In the genomic region with DNA sequence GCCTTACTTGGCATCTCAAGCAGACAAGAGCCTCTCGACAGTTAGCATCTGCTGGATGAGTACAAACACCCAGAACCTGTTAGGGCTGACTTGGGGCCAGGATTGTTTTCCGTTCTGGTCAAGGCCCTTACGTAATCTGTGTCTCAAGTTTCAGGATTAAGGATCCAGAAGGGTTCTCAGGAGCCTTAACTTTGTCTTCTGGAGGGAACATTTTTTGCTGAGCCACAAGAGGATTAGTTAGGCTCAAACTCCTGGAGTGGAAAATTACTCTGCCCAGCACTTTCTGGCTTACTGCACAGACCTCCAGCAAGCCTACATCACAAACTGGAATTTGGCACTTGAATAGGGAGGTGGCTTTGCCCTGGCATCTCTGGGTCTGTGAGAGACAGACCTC, we compare ENCODE assay signal across 16 mouse cellular contexts. TPM values are rescaled to one million over a fixed set of nuclear protein-coding genes. Genes with fewer than 3 reads are reported as not detected.
A peak's percentile ranks its signal among the peaks of the same experiment; 100 is the strongest.
DNase-seq lines count a peak whose midpoint lies in the region; ATAC-seq and TF ChIP-seq lines count a peak whose summit lies in the region.
"Had no signal": no experiment of that assay in that cellular context is flagged by ENCODE, and none has a peak within 500 bp of the region (broad histone marks: within the 10 kb centered on the region; RNA-seq: fewer than 3 reads in every experiment).

No protein-coding gene starts in this region.

- no peaks in the 10 kb centered on the region for H3K9me3 ChIP-seq in kidney, embryonic 16.5 days (ENCODE audit: low read length)
- H3K9me3 ChIP-seq in forebrain, embryonic 11.5 days (ENCODE audit: control insufficient read depth, low read length): no peaks in the 10 kb centered on the region
- H3K9me3 ChIP-seq in forebrain, embryonic 16.5 days (ENCODE audit: control insufficient read depth, low read length): no peaks in the 10 kb centered on the region
- H3K9me3 ChIP-seq: liver, embryonic 15.5 days; midbrain, embryonic 12.5 days; stomach, embryonic 15.5 days had no signal

- H3K4me1 ChIP-seq in brown adipose tissue, adult 24 weeks (ENCODE audit: control insufficient read depth, insufficient read depth, insufficient read length, low read length): peaks cover 12% of the 10 kb centered on the region; the same call in 1 of the 2 replicates
- 0 out of 2 replicates have a peak, but pooled peaks cover 7% of the 10 kb centered on the region for H3K4me1 ChIP-seq in kidney, embryonic 16.5 days (ENCODE audit: insufficient read depth, low read length)
- H3K4me1 ChIP-seq in forebrain, embryonic 11.5 days (replicated peaks; ENCODE audit: control insufficient read depth, insufficient read depth, low read length): no peaks in the 10 kb centered on the region
- H3K4me1 ChIP-seq in forebrain, embryonic 16.5 days (replicated peaks; ENCODE audit: control insufficient read depth, insufficient read depth, low read length): no peaks in the 10 kb centered on the region
- H3K4me1 ChIP-seq: midbrain, embryonic 12.5 days; stomach, embryonic 15.5 days had no signal

- H3K27me3 ChIP-seq in kidney, embryonic 16.5 days (ENCODE audit: insufficient read depth, low read length): no peaks in the 10 kb centered on the region
- H3K27me3 ChIP-seq in forebrain, embryonic 11.5 days (ENCODE audit: control insufficient read depth, insufficient read depth, low read length): no peaks in the 10 kb centered on the region
- no peaks in the 10 kb centered on the region for H3K27me3 ChIP-seq in forebrain, embryonic 16.5 days (replicated peaks; ENCODE audit: control insufficient read depth, insufficient read depth, low read length)
- H3K27me3 ChIP-seq: CH12.LX; liver, embryonic 15.5 days; midbrain, embryonic 12.5 days; stomach, embryonic 15.5 days had no signal

- DNase-seq in layer of hippocampus, adult 2 months (ENCODE audit: low spot score in 2 of 2): no peak
- no peak for DNase-seq in layer of hippocampus, adult 11-12 months (ENCODE audit: low spot score)
- peak; percentile 87 for DNase-seq in lung, postnatal 25 days (ENCODE audit: low spot score)
- DNase-seq in forebrain, embryonic 11.5 days (ENCODE audit: low spot score): no peak
- DNase-seq: cerebellum, adult 8-10 months; embryo, embryonic 11 days; layer of hippocampus, adult 9-11 months; thymus, postnatal 25 days had no signal

- ATAC-seq in kidney, embryonic 16.5 days (ENCODE audit: low FRiP score, low TSS enrichment): no peak
- ATAC-seq in forebrain, embryonic 11.5 days (replicated peaks; ENCODE audit: low FRiP score): no peak
- ATAC-seq in forebrain, embryonic 16.5 days: no peak

- 60% methylated on average over 3 of the region's 3 CpGs for WGBS in kidney, embryonic 16.5 days
- whole genome bisulfite sequencing in forebrain, embryonic 11.5 days: 80% methylated on average over 3 of the region's 3 CpGs
- 77% methylated on average over 3 of the region's 3 CpGs for WGBS in forebrain, embryonic 16.5 days

- H3K27ac ChIP-seq in layer of hippocampus, adult 2 months: peak overlapping the region; percentile 62; the same call in 1 of the 2 replicates
- peak overlapping the region; percentile 65 for H3K27ac ChIP-seq in brown adipose tissue, adult 24 weeks (replicated peaks; ENCODE audit: low read depth, low read length)
- H3K27ac ChIP-seq in kidney, embryonic 16.5 days (ENCODE audit: low read length): peak overlapping the region; percentile 6; the same call in 1 of the 2 replicates
- no peak overlapping the region for H3K27ac ChIP-seq in forebrain, embryonic 11.5 days (ENCODE audit: low read depth, low read length)
- no peak overlapping the region for H3K27ac ChIP-seq in forebrain, embryonic 16.5 days (ENCODE audit: low read length)
- H3K27ac ChIP-seq: liver, embryonic 15.5 days; midbrain, embryonic 12.5 days; stomach, embryonic 15.5 days had no signal

- no peak overlapping the region for H3K9ac ChIP-seq in kidney, embryonic 16.5 days (replicated peaks; ENCODE audit: low read length)
- no peak overlapping the region for H3K9ac ChIP-seq in forebrain, embryonic 11.5 days (ENCODE audit: low read length)
- H3K9ac ChIP-seq in forebrain, embryonic 16.5 days (replicated peaks; ENCODE audit: low read depth, low read length): no peak overlapping the region
- H3K9ac ChIP-seq: liver, embryonic 15.5 days; midbrain, embryonic 12.5 days; stomach, embryonic 15.5 days had no signal

- no peak overlapping the region for H3K4me3 ChIP-seq in layer of hippocampus, adult 2 months
- no peak overlapping the region for H3K4me3 ChIP-seq in brown adipose tissue, adult 24 weeks (ENCODE audit: insufficient read depth, low read depth, low read length)
- H3K4me3 ChIP-seq in kidney, embryonic 16.5 days (ENCODE audit: low read length): no peak overlapping the region
- H3K4me3 ChIP-seq in forebrain, embryonic 11.5 days (ENCODE audit: low read depth, low read length): no peak overlapping the region
- H3K4me3 ChIP-seq in forebrain, embryonic 16.5 days (replicated peaks; ENCODE audit: low read length): no peak overlapping the region
- H3K4me3 ChIP-seq: erythroblast, embryonic 14.5 days; liver, embryonic 15.5 days; midbrain, embryonic 12.5 days; stomach, embryonic 15.5 days had no signal

- peaks cover 72% of the 10 kb centered on the region for H3K36me3 ChIP-seq in kidney, embryonic 16.5 days (ENCODE audit: insufficient read depth, low read length)
- H3K36me3 ChIP-seq in forebrain, embryonic 11.5 days (ENCODE audit: control insufficient read depth, insufficient read depth, low read length): peaks cover 9% of the 10 kb centered on the region; the same call in 1 of the 2 replicates
- peaks cover 38% of the 10 kb centered on the region for H3K36me3 ChIP-seq in forebrain, embryonic 16.5 days (ENCODE audit: control insufficient read depth, insufficient read depth)

- H3K4me2 ChIP-seq in kidney, embryonic 16.5 days (replicated peaks; ENCODE audit: low read depth, low read length): no peak overlapping the region
- H3K4me2 ChIP-seq in forebrain, embryonic 11.5 days (ENCODE audit: low read depth, low read length, severe bottlenecking): no peak overlapping the region
- no peak overlapping the region for H3K4me2 ChIP-seq in forebrain, embryonic 16.5 days (ENCODE audit: low read length)
- H3K4me2 ChIP-seq: liver, embryonic 15.5 days; midbrain, embryonic 12.5 days; stomach, embryonic 15.5 days had no signal

- no peak for TF ChIP-seq CTCF in layer of hippocampus, adult 2 months (conservative IDR thresholded peaks at IDR 0.05)

RNA-seq across cellular contexts. Expression of a gene that starts 11.6 kb away (rescaled TPM):
- 100 to 1,000 TPM; 149 to 154 TPM for total RNA-seq in layer of hippocampus, adult 2 months (2021)
- 452 and 504 TPM in 2 replicates for polyA plus RNA-seq in brown adipose tissue, adult 24 weeks (2012; ENCODE audit: insufficient read depth, insufficient read length, missing spikeins)
- 122 and 128 TPM in 2 replicates for polyA plus RNA-seq in kidney, embryonic 16.5 days (2015; fragmentation: Nextera tagmentation; extraction: Ambion mirVana)
- polyA plus RNA-seq in forebrain, embryonic 11.5 days (2014; fragmentation: Nextera tagmentation; extraction: Ambion mirVana): 81.9 and 89.2 TPM in 2 replicates
- 101 and 109 TPM in 2 replicates for polyA plus RNA-seq in forebrain, embryonic 16.5 days (2015; fragmentation: Nextera tagmentation; extraction: Ambion mirVana)

RNA-seq across cellular contexts. Expression of a gene that starts 14.4 kb away (rescaled TPM):
- total RNA-seq in layer of hippocampus, adult 2 months (2021): 1 to 10 TPM; 1.4 to 1.5 TPM
- polyA plus RNA-seq in brown adipose tissue, adult 24 weeks (2012; ENCODE audit: insufficient read depth, insufficient read length, missing spikeins): 0.48 and 0.88 TPM in 2 replicates
- polyA plus RNA-seq in kidney, embryonic 16.5 days (2015; fragmentation: Nextera tagmentation; extraction: Ambion mirVana): 0.07 TPM in 1 of 2 replicates, not detected in the other
- polyA plus RNA-seq in forebrain, embryonic 11.5 days (2014; fragmentation: Nextera tagmentation; extraction: Ambion mirVana): not detected in 2 replicates
- polyA plus RNA-seq in forebrain, embryonic 16.5 days (2015; fragmentation: Nextera tagmentation; extraction: Ambion mirVana): not detected in 2 replicates
- polyA plus RNA-seq: midbrain, embryonic 12.5 days had no signal

RNA-seq across cellular contexts. Expression of a gene that starts 33.9 kb away (rescaled TPM):
- total RNA-seq in layer of hippocampus, adult 2 months (2021): 10 to 100 TPM; 52.4 to 58.9 TPM
- 13.6 and 19.5 TPM in 2 replicates for polyA plus RNA-seq in brown adipose tissue, adult 24 weeks (2012; ENCODE audit: insufficient read depth, insufficient read length, missing spikeins)
- polyA plus RNA-seq in kidney, embryonic 16.5 days (2015; fragmentation: Nextera tagmentation; extraction: Ambion mirVana): 72.7 and 75.5 TPM in 2 replicates
- polyA plus RNA-seq in forebrain, embryonic 11.5 days (2014; fragmentation: Nextera tagmentation; extraction: Ambion mirVana): 61.3 and 65.5 TPM in 2 replicates
- 56.6 and 58.7 TPM in 2 replicates for polyA plus RNA-seq in forebrain, embryonic 16.5 days (2015; fragmentation: Nextera tagmentation; extraction: Ambion mirVana)

RNA-seq across cellular contexts. Expression of a gene that starts 37.3 kb away (rescaled TPM):
- total RNA-seq in layer of hippocampus, adult 2 months (2021): 10 to 100 TPM; 19.4 to 21.8 TPM
- polyA plus RNA-seq in brown adipose tissue, adult 24 weeks (2012; ENCODE audit: insufficient read depth, insufficient read length, missing spikeins): 104 and 137 TPM in 2 replicates
- polyA plus RNA-seq in kidney, embryonic 16.5 days (2015; fragmentation: Nextera tagmentation; extraction: Ambion mirVana): 56.8 and 58.8 TPM in 2 replicates
- 37.5 and 40.9 TPM in 2 replicates for polyA plus RNA-seq in forebrain, embryonic 11.5 days (2014; fragmentation: Nextera tagmentation; extraction: Ambion mirVana)
- 14.0 and 14.7 TPM in 2 replicates for polyA plus RNA-seq in forebrain, embryonic 16.5 days (2015; fragmentation: Nextera tagmentation; extraction: Ambion mirVana)

RNA-seq across cellular contexts. Expression of a gene that starts 44.0 kb away (rescaled TPM):
- total RNA-seq in layer of hippocampus, adult 2 months (2021): 10 to 100 TPM in 1 of 2 experiments, 1 to 10 TPM in 1; 8.6 to 14.5 TPM
- polyA plus RNA-seq in brown adipose tissue, adult 24 weeks (2012; ENCODE audit: insufficient read depth, insufficient read length, missing spikeins): 9.4 and 12.7 TPM in 2 replicates
- 28.4 and 29.2 TPM in 2 replicates for polyA plus RNA-seq in kidney, embryonic 16.5 days (2015; fragmentation: Nextera tagmentation; extraction: Ambion mirVana)
- 32.5 and 34.9 TPM in 2 replicates for polyA plus RNA-seq in forebrain, embryonic 11.5 days (2014; fragmentation: Nextera tagmentation; extraction: Ambion mirVana)
- 10.5 and 11.6 TPM in 2 replicates for polyA plus RNA-seq in forebrain, embryonic 16.5 days (2015; fragmentation: Nextera tagmentation; extraction: Ambion mirVana)

Comparison
In these comparisons a context has a peak if more than half of its experiments do, and no peak if none do; other contexts are left out.
1. H3K27ac ChIP-seq: peak in layer of hippocampus, adult 2 months (single experiment), brown adipose tissue, adult 24 weeks (single experiment) and kidney, embryonic 16.5 days (single experiment); none in forebrain, embryonic 11.5 days (single experiment) and forebrain, embryonic 16.5 days (single experiment).